Mouse (Mus musculus) heart, embryonic 11.5 days (tissue): ENCODE measurements around the gene Trabd2b. TPM values are rescaled to one million over a fixed set of nuclear protein-coding genes. Genes with fewer than 3 reads are reported as not detected.

Experiments used
- ATAC-seq: fragments of 200-750 bp; cut with Nextera tagmentation; replicated peaks from 2 replicates; pipeline ENCODE4 v1.8.0; 2017; ENCODE audit warnings: moderate library complexity; ENCODE audit not compliant: insufficient number of reproducible peaks, low FRiP score, low TSS enrichment
- H3K27ac ChIP-seq: fragments of 300-500 bp; sonication (generic); 2 replicates; pipeline ENCODE4 v1.5.1; 2014; ENCODE audit warnings: mild to moderate bottlenecking, low read depth, low read length
- H3K27me3 ChIP-seq: fragments of 300-500 bp; sonication (generic); 2 replicates; pipeline ENCODE4 v1.6.1; 2014; ENCODE audit warnings: mild to moderate bottlenecking, low read length, mixed read lengths; ENCODE audit not compliant: control insufficient read depth, insufficient read depth
- H3K36me3 ChIP-seq: fragments of 300-500 bp; sonication (generic); 2 replicates; pipeline ENCODE4 v1.6.1; 2014; ENCODE audit warnings: mild to moderate bottlenecking, low read length, moderate library complexity, mixed read lengths; ENCODE audit not compliant: control insufficient read depth, insufficient read depth
- H3K4me1 ChIP-seq: fragments of 300-500 bp; sonication (generic); 2 replicates; pipeline ENCODE4 v1.6.1; 2014; ENCODE audit warnings: low read length; ENCODE audit not compliant: control insufficient read depth, insufficient read depth
- H3K4me2 ChIP-seq: fragments of 300-500 bp; sonication (generic); 2 replicates; pipeline ENCODE4 v1.6.1; 2014; ENCODE audit warnings: mild to moderate bottlenecking, moderate library complexity
- H3K4me3 ChIP-seq: fragments of 300-500 bp; sonication (generic); 2 replicates; pipeline ENCODE4 v1.5.1; 2014; ENCODE audit warnings: low read depth, low read length
- H3K9ac ChIP-seq: fragments of 300-500 bp; sonication (generic); 2 replicates; pipeline ENCODE4 v1.6.1; 2014; ENCODE audit warnings: mild to moderate bottlenecking, low read depth, low read length, moderate library complexity
- H3K9me3 ChIP-seq: fragments of 300-500 bp; sonication (generic); replicated peaks from 2 replicates; pipeline ENCODE4 v1.6.1; 2016; ENCODE audit warnings: low read length; ENCODE audit not compliant: control insufficient read depth
- WGBS: fragments of 180-500 bp; shearing (Covaris S2); extraction: QIAGEN DNeasy Blood & Tissue Kit; methylation state at CpG from one replicate; pipeline ENCODE4 v1.1.7; 2014; ENCODE audit not compliant: insufficient replicate concordance; 5-methylcytosine and 5-hydroxymethylcytosine counted together
- polyA plus RNA-seq: library from polyadenylated mRNA; unstranded; fragments of >200 nt; fragmentation: Nextera tagmentation; extraction: Ambion mirVana; gene quantifications from 2 replicates; pipeline ENCODE4 v1.2.1, GENCODE M21; 2014

Gene Trabd2b
- polyA plus RNA-seq: 1.5 and 1.7 TPM in 2 replicates

GRCm38 (mm10) chr4:114406355-114407101 is at the start of gene Trabd2b:
TSS of gene Trabd2b (plus strand) at chr4:114406724.
- Histone ChIP-seq H3K27ac (peak within 1 kb of the TSS; percentile 71), H3K36me3 (no peaks in the 10 kb centered on the region), H3K9me3 (no peaks in the 10 kb centered on the region), H3K4me1 (peaks cover 18% of the 10 kb centered on the region), H3K27me3 (peaks cover 69% of the 10 kb centered on the region), H3K4me2 (peak within 1 kb of the TSS; percentile 79), H3K9ac (peak within 1 kb of the TSS; percentile 75), H3K4me3 (peak within 1 kb of the TSS; percentile 63)
- WGBS: under 1% methylated on average over 53 of the region's 61 CpGs
- ATAC-seq: peak; percentile 3; the same call in 1 of the 2 replicates

DNA sequence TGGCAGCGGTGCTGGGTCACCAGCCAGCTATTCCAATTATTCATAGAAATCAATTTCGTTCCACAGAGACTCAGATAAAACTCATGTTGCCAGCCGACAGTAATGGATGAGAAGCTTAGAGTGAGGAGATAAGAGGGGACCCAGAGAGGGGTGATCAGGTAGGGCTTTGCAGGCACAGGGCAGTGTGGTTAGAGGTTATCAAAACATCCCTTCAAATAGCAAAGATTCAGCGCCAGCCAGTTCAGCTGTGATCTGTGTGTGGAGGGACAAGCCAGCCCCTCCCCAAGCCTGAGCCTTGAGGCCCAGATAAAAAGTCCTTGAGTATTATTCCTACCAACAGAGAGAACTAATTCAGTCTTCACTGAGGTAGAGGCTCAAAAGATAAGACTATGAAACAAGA is 49.1 kb upstream of the Trabd2b start:
- H3K27me3 ChIP-seq: no peaks in the 10 kb centered on the region; the same call in 1 of the 2 replicates
- no peak overlapping the region for H3K9ac ChIP-seq
- no peak overlapping the region for H3K27ac ChIP-seq
- H3K4me2 ChIP-seq: no peak overlapping the region
- H3K9me3 ChIP-seq: no peaks in the 10 kb centered on the region
- peaks cover 26% of the 10 kb centered on the region for H3K4me1 ChIP-seq
- 6% methylated on average over 4 of the region's 4 CpGs for WGBS
- no peak overlapping the region for H3K4me3 ChIP-seq
- no peaks in the 10 kb centered on the region for H3K36me3 ChIP-seq
- ATAC-seq: peak; percentile 76

DNA sequence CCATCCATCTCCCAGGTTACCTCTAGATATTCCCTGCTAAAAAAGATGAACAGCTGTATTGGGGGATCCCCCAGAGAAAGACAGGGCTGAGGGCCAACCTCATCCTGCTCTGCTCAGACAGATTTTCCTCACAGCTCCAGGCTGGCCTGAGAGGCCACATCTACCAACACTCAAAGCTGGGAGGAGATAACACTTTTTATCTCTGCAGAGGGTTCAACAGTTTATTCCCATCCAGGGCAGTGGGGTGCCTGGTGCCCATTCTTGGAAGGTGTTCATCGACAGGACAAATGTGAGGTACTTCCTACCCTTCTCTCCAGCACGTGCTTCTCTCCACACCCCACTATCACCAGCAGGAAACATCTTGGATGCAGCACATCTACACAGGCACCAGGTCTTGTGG is 47.6 kb upstream of the Trabd2b start:
- 0 out of 2 replicates have a peak, but pooled peaks have one; percentile 58 for ATAC-seq
- no peaks in the 10 kb centered on the region; the same call in 1 of the 2 replicates for H3K27me3 ChIP-seq
- no peak overlapping the region for H3K9ac ChIP-seq
- peaks cover 26% of the 10 kb centered on the region for H3K4me1 ChIP-seq
- no peaks in the 10 kb centered on the region for H3K9me3 ChIP-seq
- H3K4me3 ChIP-seq: no peak overlapping the region
- H3K4me2 ChIP-seq: no peak overlapping the region
- H3K27ac ChIP-seq: 0 out of 2 replicates have a peak overlapping the region, but pooled peaks have one; percentile 35
- no peaks in the 10 kb centered on the region for H3K36me3 ChIP-seq
- WGBS: 14% methylated on average over 2 of the region's 2 CpGs

- Histone ChIP-seq H3K36me3 (no peaks in the 10 kb centered on the region), H3K9me3 (no peaks in the 10 kb centered on the region)
- 79% methylated on average over 1 of the region's 1 CpGs for WGBS
Measured at GRCm38 (mm10) chr4:114359818-114360217, 46.7 kb upstream of the Trabd2b start.

GRCm38 (mm10) chr4:114361336-114361735 is 45.2 kb upstream of the Trabd2b start:
- Histone ChIP-seq H3K36me3 (no peaks in the 10 kb centered on the region), H3K27ac (no peak overlapping the region), H3K9ac (no peak overlapping the region), H3K9me3 (no peaks in the 10 kb centered on the region), H3K4me1 (peaks cover 26% of the 10 kb centered on the region), H3K27me3 (no peaks in the 10 kb centered on the region; the same call in 1 of the 2 replicates), H3K4me2 (no peak overlapping the region), H3K4me3 (no peak overlapping the region)
- ATAC-seq: no peak
- 68% methylated on average over 2 of the region's 2 CpGs for WGBS

More at GRCm38 (mm10) chr4:114359818-114360217, 46.7 kb upstream of the Trabd2b start:
- no peak overlapping the region for H3K4me2 ChIP-seq
- ATAC-seq: no peak
- no peaks in the 10 kb centered on the region; the same call in 1 of the 2 replicates for H3K27me3 ChIP-seq
- no peak overlapping the region for H3K4me3 ChIP-seq
- no peak overlapping the region for H3K9ac ChIP-seq
- H3K27ac ChIP-seq: no peak overlapping the region
- peaks cover 26% of the 10 kb centered on the region for H3K4me1 ChIP-seq

- Histone ChIP-seq H3K4me3 (no peak overlapping the region), H3K9me3 (no peaks in the 10 kb centered on the region), H3K4me1 (no peaks in the 10 kb centered on the region), H3K4me2 (no peak overlapping the region), H3K9ac (no peak overlapping the region), H3K36me3 (no peaks in the 10 kb centered on the region), H3K27ac (no peak overlapping the region), H3K27me3 (peaks cover 6% of the 10 kb centered on the region; the same call in 1 of the 2 replicates)
- no peak for ATAC-seq
- 60% methylated on average over 4 of the region's 4 CpGs for WGBS
Measured at GRCm38 (mm10) chr4:114365000-114365399, 41.5 kb upstream of the Trabd2b start.

GRCm38 (mm10) chr4:114365595-114365994 is 40.9 kb upstream of the Trabd2b start:
- Histone ChIP-seq H3K4me1 (no peaks in the 10 kb centered on the region), H3K27ac (no peak overlapping the region), H3K9me3 (no peaks in the 10 kb centered on the region), H3K4me2 (no peak overlapping the region), H3K9ac (no peak overlapping the region), H3K27me3 (peaks cover 6% of the 10 kb centered on the region; the same call in 1 of the 2 replicates), H3K36me3 (no peaks in the 10 kb centered on the region), H3K4me3 (no peak overlapping the region)
- no peak for ATAC-seq

DNA sequence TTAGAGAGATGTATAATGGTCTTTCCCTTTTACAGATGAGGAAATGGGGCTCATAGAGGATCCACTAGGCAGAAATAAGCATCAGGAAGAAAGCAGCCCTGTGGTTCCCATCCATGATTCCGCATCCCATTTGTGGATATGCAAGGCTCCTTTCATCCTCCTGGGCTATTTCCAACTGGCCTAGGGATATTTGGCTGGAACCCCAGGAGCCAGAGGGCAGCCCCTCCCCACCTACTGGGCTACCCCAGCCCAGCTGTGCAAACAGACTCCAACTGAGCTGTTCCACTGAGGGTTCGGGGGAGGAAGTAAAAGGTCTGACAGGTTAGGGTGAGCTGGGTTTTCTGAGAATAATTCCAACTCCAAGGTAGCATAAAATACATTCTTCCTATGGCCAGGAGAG is 39.5 kb upstream of the Trabd2b start:
- WGBS: 56% methylated on average over 2 of the region's 2 CpGs
- no peak for ATAC-seq
- peaks cover 6% of the 10 kb centered on the region; the same call in 1 of the 2 replicates for H3K27me3 ChIP-seq

More for the DNA sequence above, 39.5 kb upstream of the Trabd2b start:
- Histone ChIP-seq H3K9ac (no peak overlapping the region), H3K36me3 (no peaks in the 10 kb centered on the region), H3K27ac (no peak overlapping the region), H3K4me3 (no peak overlapping the region), H3K9me3 (no peaks in the 10 kb centered on the region), H3K4me2 (no peak overlapping the region), H3K4me1 (no peaks in the 10 kb centered on the region)
